Mouse (Mus musculus): Measurements from ENCODE around the gene Pltp. TPM values are rescaled to one million over a fixed set of nuclear protein-coding genes. Genes with fewer than 3 reads are reported as not detected.

The Pltp gene
- polyA plus RNA-seq, 1 experiment from 2014 or later, result 77.0 TPM

Other genes starting within 250 kb of the Pltp start
- gene Wfdc6b, start 244.2 kb downstream of the Pltp start, polyA plus RNA-seq (2015; fragmentation: Nextera tagmentation; extraction: Ambion mirVana), result not detected in 2 replicates
- not detected in 2 replicates for gene Wfdc8, start 244.1 kb downstream of the Pltp start, polyA plus RNA-seq (2015; fragmentation: Nextera tagmentation; extraction: Ambion mirVana)
- not detected in 2 replicates for gene Wfdc16, start 218.9 kb downstream of the Pltp start, polyA plus RNA-seq (2015; fragmentation: Nextera tagmentation; extraction: Ambion mirVana)
- 1.5 and 2.8 TPM in 2 replicates for gene Wfdc10, start 201.7 kb downstream of the Pltp start, polyA plus RNA-seq (2015; fragmentation: Nextera tagmentation; extraction: Ambion mirVana)
- not detected in 2 replicates for gene Wfdc9, start 201.1 kb downstream of the Pltp start, polyA plus RNA-seq (2015; fragmentation: Nextera tagmentation; extraction: Ambion mirVana)
- not detected in 2 replicates for gene Wfdc11, start 183.6 kb downstream of the Pltp start, polyA plus RNA-seq (2015; fragmentation: Nextera tagmentation; extraction: Ambion mirVana)
- 0.16 and 0.71 TPM in 2 replicates for gene Wfdc13, start 172.6 kb downstream of the Pltp start, polyA plus RNA-seq (2015; fragmentation: Nextera tagmentation; extraction: Ambion mirVana)
- gene Spint4, start 159.2 kb downstream of the Pltp start, polyA plus RNA-seq (2015; fragmentation: Nextera tagmentation; extraction: Ambion mirVana), result not detected in 2 replicates
- gene Spint5, start 142.4 kb downstream of the Pltp start, polyA plus RNA-seq (2015; fragmentation: Nextera tagmentation; extraction: Ambion mirVana), result not detected in 2 replicates
- gene Wfdc3, start 111.8 kb downstream of the Pltp start, polyA plus RNA-seq (2015; fragmentation: Nextera tagmentation; extraction: Ambion mirVana), result 2.2 and 3.2 TPM in 2 replicates
- 66.3 and 67.5 TPM in 2 replicates for gene Dnttip1, start 111.7 kb downstream of the Pltp start, polyA plus RNA-seq (2015; fragmentation: Nextera tagmentation; extraction: Ambion mirVana)
- gene Ube2c, start 87.8 kb downstream of the Pltp start, polyA plus RNA-seq (2015; fragmentation: Nextera tagmentation; extraction: Ambion mirVana), result 297 and 302 TPM in 2 replicates
- gene Tnnc2, start 77.7 kb downstream of the Pltp start, polyA plus RNA-seq (2015; fragmentation: Nextera tagmentation; extraction: Ambion mirVana), result 383 and 528 TPM in 2 replicates
- gene Snx21, start 71.9 kb downstream of the Pltp start, polyA plus RNA-seq (2015; fragmentation: Nextera tagmentation; extraction: Ambion mirVana), result 37.1 and 37.3 TPM in 2 replicates
- 20.7 and 20.9 TPM in 2 replicates for gene Acot8, start 52.8 kb downstream of the Pltp start, polyA plus RNA-seq (2015; fragmentation: Nextera tagmentation; extraction: Ambion mirVana)
- gene Zswim3, start 52.6 kb downstream of the Pltp start, polyA plus RNA-seq (2015; fragmentation: Nextera tagmentation; extraction: Ambion mirVana), result 7.3 and 7.6 TPM in 2 replicates
- 18.2 and 20.1 TPM in 2 replicates for gene Zswim1, start 35.0 kb downstream of the Pltp start, polyA plus RNA-seq (2015; fragmentation: Nextera tagmentation; extraction: Ambion mirVana)
- gene Spata25, start 29.2 kb downstream of the Pltp start, polyA plus RNA-seq (2015; fragmentation: Nextera tagmentation; extraction: Ambion mirVana), result not detected in 2 replicates
- gene Ctsa, start 24.8 kb downstream of the Pltp start, polyA plus RNA-seq (2015; fragmentation: Nextera tagmentation; extraction: Ambion mirVana), result 174 and 175 TPM in 2 replicates
- 8.5 and 9.0 TPM in 2 replicates for gene Neurl2, start 24.3 kb downstream of the Pltp start, polyA plus RNA-seq (2015; fragmentation: Nextera tagmentation; extraction: Ambion mirVana)
- 65.7 and 74.8 TPM in 2 replicates for gene Pcif1, start 21.6 kb upstream of the Pltp start, polyA plus RNA-seq (2015; fragmentation: Nextera tagmentation; extraction: Ambion mirVana)
- gene Zfp335, start 54.0 kb upstream of the Pltp start, polyA plus RNA-seq (2015; fragmentation: Nextera tagmentation; extraction: Ambion mirVana), result 13.4 and 16.0 TPM in 2 replicates
- 41.4 and 46.1 TPM in 2 replicates for gene Mmp9, start 83.1 kb upstream of the Pltp start, polyA plus RNA-seq (2015; fragmentation: Nextera tagmentation; extraction: Ambion mirVana)
- gene Slc12a5, start 103.1 kb upstream of the Pltp start, polyA plus RNA-seq (2015; fragmentation: Nextera tagmentation; extraction: Ambion mirVana), result 0.72 and 0.85 TPM in 2 replicates
- 66.8 and 67.0 TPM in 2 replicates for gene Ncoa5, start 177.2 kb upstream of the Pltp start, polyA plus RNA-seq (2015; fragmentation: Nextera tagmentation; extraction: Ambion mirVana)
- gene Cd40, start 197.9 kb upstream of the Pltp start, polyA plus RNA-seq (2015; fragmentation: Nextera tagmentation; extraction: Ambion mirVana), result 4.7 and 7.7 TPM in 2 replicates
- gene 1700025C18Rik, start 233.0 kb upstream of the Pltp start, polyA plus RNA-seq (2015; fragmentation: Nextera tagmentation; extraction: Ambion mirVana), result not detected in 2 replicates